Mouse (Mus musculus): ENCODE results near the gene Gm49416. TPM values are rescaled to one million over a fixed set of nuclear protein-coding genes. Genes with fewer than 3 reads are reported as not detected.

Gm49416 gene
- total RNA-seq, 2 experiments from 2014 or later: 2.1 to 3.8 TPM

Small RNA genes within 50 kb of the gene (microRNA-seq; reads per million reads assigned to microRNA genes)
- gene Mir5136: 0.25 to 0.42 reads per million in 2 experiments

Other genes with a start within 250 kb of the Gm49416 start
- gene Chrm1, start 225.1 kb upstream of the Gm49416 start, total RNA-seq (2021): 100 to 1,000 TPM; 141 to 144 TPM
- 100 to 1,000 TPM; 148 to 152 TPM for gene Slc3a2, start 165.6 kb upstream of the Gm49416 start, total RNA-seq (2021)
- 10 to 100 TPM; 46.9 to 50.5 TPM for gene Wdr74, start 153.1 kb upstream of the Gm49416 start, total RNA-seq (2021)
- gene 1700092M07Rik, start 148.2 kb upstream of the Gm49416 start, total RNA-seq (2021): 1 to 10 TPM in 1 of 2 experiments, under 1 TPM in 1; 0.94 to 1.5 TPM
- 10 to 100 TPM; 70.1 to 72.7 TPM for gene Stx5a, start 147.5 kb upstream of the Gm49416 start, total RNA-seq (2021)
- 10 to 100 TPM; 78.1 to 88.5 TPM for gene Nxf1, start 131.9 kb upstream of the Gm49416 start, total RNA-seq (2021)
- 10 to 100 TPM; 57.3 to 63.7 TPM for gene Tmem223, start 117.9 kb upstream of the Gm49416 start, total RNA-seq (2021)
- gene Tmem179b, start 114.5 kb upstream of the Gm49416 start, total RNA-seq (2021): 1 to 10 TPM; 7.6 to 7.8 TPM
- gene Taf6l, start 102.5 kb upstream of the Gm49416 start, total RNA-seq (2021): 10 to 100 TPM; 13.7 to 15.9 TPM
- 100 to 1,000 TPM; 106 to 107 TPM for gene Polr2g, start 90.3 kb upstream of the Gm49416 start, total RNA-seq (2021)
- gene Zbtb3, start 86.4 kb upstream of the Gm49416 start, total RNA-seq (2021): 1 to 10 TPM; 5.5 to 6.0 TPM
- 10 to 100 TPM; 38.7 to 42.4 TPM for gene Ttc9c, start 69.6 kb upstream of the Gm49416 start, total RNA-seq (2021)
- 100 to 1,000 TPM; 123 to 127 TPM for gene Hnrnpul2, start 68.9 kb upstream of the Gm49416 start, total RNA-seq (2021)
- gene AC129217.1, start 59.2 kb upstream of the Gm49416 start, total RNA-seq (2021): 1 to 10 TPM in 1 of 2 experiments, not detected in 1; 2.3 TPM
- 100 to 1,000 TPM in 1 of 2 experiments, 10 to 100 TPM in 1; 98.1 to 112 TPM for gene Bscl2, start 51.5 kb upstream of the Gm49416 start, total RNA-seq (2021)
- 100 to 1,000 TPM; 181 to 184 TPM for gene Gng3, start 49.7 kb upstream of the Gm49416 start, total RNA-seq (2021)
- gene Lrrn4cl, start 38.2 kb upstream of the Gm49416 start, total RNA-seq (2021): 1 to 10 TPM; 1.2 to 1.7 TPM
- gene Ubxn1, start 17.4 kb upstream of the Gm49416 start, total RNA-seq (2021): 10 to 100 TPM; 91.4 to 96.7 TPM
- 10 to 100 TPM; 29.7 to 37.1 TPM for gene Uqcc3, start 8.0 kb upstream of the Gm49416 start, total RNA-seq (2021)
- gene Lbhd1, start 5.2 kb upstream of the Gm49416 start, total RNA-seq (2021): 1 to 10 TPM; 8.2 TPM
- not detected for gene Gm49403, start 5.0 kb upstream of the Gm49416 start, total RNA-seq (2021)
- 10 to 100 TPM; 20.2 to 23.0 TPM for gene 1810009A15Rik, start 73 bp upstream of the Gm49416 start, total RNA-seq (2021)
- 10 to 100 TPM; 23.9 to 24.6 TPM for gene Ints5, start 4.1 kb downstream of the Gm49416 start, total RNA-seq (2021)
- 10 to 100 TPM; 93.2 to 93.8 TPM for gene Ganab, start 9.1 kb downstream of the Gm49416 start, total RNA-seq (2021)
- 100 to 1,000 TPM; 188 to 189 TPM for gene B3gat3, start 31.4 kb downstream of the Gm49416 start, total RNA-seq (2021)
- gene Rom1, start 40.4 kb downstream of the Gm49416 start, total RNA-seq (2021): 1 to 10 TPM; 6.4 to 7.6 TPM
- 10 to 100 TPM in 1 of 2 experiments, 1 to 10 TPM in 1; 9.0 to 11.5 TPM for gene Eml3, start 40.6 kb downstream of the Gm49416 start, total RNA-seq (2021)
- gene Mta2, start 52.9 kb downstream of the Gm49416 start, total RNA-seq (2021): 10 to 100 TPM; 49.6 to 49.8 TPM
- gene Tut1, start 64.9 kb downstream of the Gm49416 start, total RNA-seq (2021): 10 to 100 TPM; 22.5 to 23.7 TPM
- 100 to 1,000 TPM; 251 to 256 TPM for gene Eef1g, start 78.1 kb downstream of the Gm49416 start, total RNA-seq (2021)
- gene Ahnak, start 100.4 kb downstream of the Gm49416 start, total RNA-seq (2021): 10 to 100 TPM; 18.6 to 23.5 TPM
- not detected for gene Scgb1a1, start 199.0 kb downstream of the Gm49416 start, total RNA-seq (2021)
- 100 to 1,000 TPM; 131 to 136 TPM for gene Asrgl1, start 246.7 kb downstream of the Gm49416 start, total RNA-seq (2021)